9 mouse cellular contexts compared by ENCODE assay signal in genomic region chr12:111479917-111480316, GRCm38 (mm10). TPM values are rescaled to one million over a fixed set of nuclear protein-coding genes. Genes with fewer than 3 reads are reported as not detected.
A peak's percentile ranks its signal among the peaks of the same experiment; 100 is the strongest.
DNase-seq lines count a peak whose midpoint lies in the region; ATAC-seq lines count a peak whose summit lies in the region.
"Had no signal": no experiment of that assay in that cellular context is flagged by ENCODE, and none has a peak within 500 bp of the region (broad histone marks: within the 10 kb centered on the region; RNA-seq: fewer than 3 reads in every experiment).

No protein-coding gene starts in this region.

- H3K4me2 ChIP-seq in midbrain, embryonic 11.5 days = no peak overlapping the region
- no peak overlapping the region for H3K4me2 ChIP-seq in midbrain, embryonic 15.5 days
- H3K4me2 ChIP-seq: midbrain, embryonic 12.5 days had no signal

- ATAC-seq in midbrain, embryonic 11.5 days (ENCODE audit: low FRiP score) = no peak
- no peak for ATAC-seq in midbrain, embryonic 15.5 days (replicated peaks)

- peaks cover 9% of the 10 kb centered on the region for H3K27me3 ChIP-seq in midbrain, embryonic 11.5 days (ENCODE audit: control insufficient read depth, insufficient read depth, low read length)
- peaks cover 10% of the 10 kb centered on the region for H3K27me3 ChIP-seq in midbrain, embryonic 15.5 days (replicated peaks)

- H3K4me3 ChIP-seq in midbrain, embryonic 11.5 days (ENCODE audit: low read depth, low read length) = no peak overlapping the region
- no peak overlapping the region for H3K4me3 ChIP-seq in midbrain, embryonic 15.5 days
- H3K4me3 ChIP-seq: midbrain, embryonic 12.5 days had no signal

- 75% methylated on average over 2 of the region's 2 CpGs for WGBS in midbrain, embryonic 11.5 days
- 65% methylated on average over 2 of the region's 2 CpGs for WGBS in midbrain, embryonic 15.5 days

- H3K36me3 ChIP-seq in midbrain, embryonic 11.5 days (ENCODE audit: control insufficient read depth, insufficient read depth, low read length) = no peaks in the 10 kb centered on the region
- H3K36me3 ChIP-seq in midbrain, embryonic 15.5 days (replicated peaks) = no peaks in the 10 kb centered on the region
- H3K36me3 ChIP-seq: midbrain, embryonic 12.5 days had no signal

- DNase-seq in gastrocnemius, adult 18-20 months (ENCODE audit: low spot score) = peak; percentile 40
- DNase-seq in gastrocnemius, adult 8-10 months (ENCODE audit: low spot score in 2 of 2) = no peak
- DNase-seq in midbrain, embryonic 11.5 days (ENCODE audit: low spot score, missing footprints) = peak; percentile 91
- DNase-seq in adipocyte (ENCODE audit: low spot score) = peak; percentile 63
- peak; percentile 43 for DNase-seq in lung, postnatal 10 days
- DNase-seq in layer of hippocampus, adult 18-20 months (ENCODE audit: low spot score in 2 of 2) = no peak
- DNase-seq in frontal cortex, postnatal 14 days (ENCODE audit: low spot score in 2 of 2) = no peak

- H3K27ac ChIP-seq in midbrain, embryonic 11.5 days (ENCODE audit: low read depth, low read length) = no peak overlapping the region
- no peak overlapping the region for H3K27ac ChIP-seq in midbrain, embryonic 15.5 days
- H3K27ac ChIP-seq: midbrain, embryonic 12.5 days had no signal

- H3K9me3 ChIP-seq in midbrain, embryonic 11.5 days (ENCODE audit: control insufficient read depth, low read length) = no peaks in the 10 kb centered on the region
- H3K9me3 ChIP-seq in midbrain, embryonic 15.5 days = no peaks in the 10 kb centered on the region
- H3K9me3 ChIP-seq: midbrain, embryonic 12.5 days had no signal

- no peak overlapping the region for H3K9ac ChIP-seq in midbrain, embryonic 11.5 days (ENCODE audit: low read length)
- H3K9ac ChIP-seq in midbrain, embryonic 15.5 days = no peak overlapping the region
- H3K9ac ChIP-seq: midbrain, embryonic 12.5 days had no signal

- peaks cover under 1% of the 10 kb centered on the region; the same call in 1 of the 2 replicates for H3K4me1 ChIP-seq in midbrain, embryonic 11.5 days (ENCODE audit: control insufficient read depth, insufficient read depth, low read length)
- peaks cover 1% of the 10 kb centered on the region for H3K4me1 ChIP-seq in midbrain, embryonic 15.5 days

RNA-seq across cellular contexts. Expression of gene Gm266, which starts 5.7 kb away (rescaled TPM):
- total RNA-seq in gastrocnemius, adult 18-20 months (2021) = under 1 TPM in 1 of 2 experiments, not detected in 1; 0.18 TPM
- total RNA-seq in gastrocnemius, adult 8-10 months (2022) = under 1 TPM in 3 of 4 experiments, not detected in 1; 0.27 to 0.34 (median 0.31) TPM
- polyA plus RNA-seq in midbrain, embryonic 11.5 days (2014; fragmentation: Nextera tagmentation; extraction: Ambion mirVana) = 4.2 and 6.0 TPM in 2 replicates
- polyA plus RNA-seq in midbrain, embryonic 15.5 days (2015; fragmentation: Nextera tagmentation; extraction: Ambion mirVana) = 1.6 and 1.8 TPM in 2 replicates
- total RNA-seq in layer of hippocampus, adult 18-20 months (2021) = 1 to 10 TPM; 3.7 to 3.9 TPM

RNA-seq across cellular contexts. Expression of gene Tnfaip2, which starts 37.6 kb away (rescaled TPM):
- 10 to 100 TPM; 38.8 to 52.9 TPM for total RNA-seq in gastrocnemius, adult 18-20 months (2021)
- 10 to 100 TPM; 17.0 to 41.0 (median 32.6) TPM for total RNA-seq in gastrocnemius, adult 8-10 months (2022)
- polyA plus RNA-seq in midbrain, embryonic 11.5 days (2014; fragmentation: Nextera tagmentation; extraction: Ambion mirVana) = 1.1 and 2.3 TPM in 2 replicates
- polyA plus RNA-seq in midbrain, embryonic 15.5 days (2015; fragmentation: Nextera tagmentation; extraction: Ambion mirVana) = 0.38 and 1.3 TPM in 2 replicates
- total RNA-seq in layer of hippocampus, adult 18-20 months (2021) = 1 to 10 TPM in 1 of 2 experiments, under 1 TPM in 1; 0.30 to 1.7 TPM

RNA-seq across cellular contexts. Expression of gene Eif5, which starts 57.9 kb away (rescaled TPM):
- 100 to 1,000 TPM; 160 to 165 TPM for total RNA-seq in gastrocnemius, adult 18-20 months (2021)
- total RNA-seq in gastrocnemius, adult 8-10 months (2022) = 100 to 1,000 TPM; 151 to 194 (median 168) TPM
- 726 and 782 TPM in 2 replicates for polyA plus RNA-seq in midbrain, embryonic 11.5 days (2014; fragmentation: Nextera tagmentation; extraction: Ambion mirVana)
- 475 and 505 TPM in 2 replicates for polyA plus RNA-seq in midbrain, embryonic 15.5 days (2015; fragmentation: Nextera tagmentation; extraction: Ambion mirVana)
- total RNA-seq in layer of hippocampus, adult 18-20 months (2021) = 100 to 1,000 TPM; 254 to 262 TPM

Comparison
In these comparisons a context has a peak if more than half of its experiments do, and no peak if none do; other contexts are left out.
1. DNase-seq: peak in gastrocnemius, adult 18-20 months (single experiment), midbrain, embryonic 11.5 days (single experiment), adipocyte (single experiment) and lung, postnatal 10 days (single experiment); none in gastrocnemius, adult 8-10 months (0 of 2), layer of hippocampus, adult 18-20 months (0 of 2) and frontal cortex, postnatal 14 days (0 of 2).
2. RNA of gene Tnfaip2, which starts 37.6 kb away (total RNA-seq): 38.8 to 52.9 TPM in gastrocnemius, adult 18-20 months and 17.0 to 41.0 TPM in gastrocnemius, adult 8-10 months; 0.30 to 1.7 TPM in layer of hippocampus, adult 18-20 months; every median in the first group is over 4 times any median in the second.